Mouse (Mus musculus) thymus, postnatal 0 days (tissue): ENCODE data around the gene Lcn2. TPM values are rescaled to one million over a fixed set of nuclear protein-coding genes. Genes with fewer than 3 reads are reported as not detected.

ENCODE experiments used
- DNase-seq: peaks from one replicate; pipeline ENCODE4 v3.0.0-alpha.2; 2015; ENCODE audit warnings: low spot score
- polyA plus RNA-seq: library from polyadenylated mRNA; unstranded; fragments of >200 nt; fragmentation: Nextera tagmentation; extraction: Ambion mirVana; gene quantifications from 2 replicates; pipeline ENCODE4 v1.2.1, GENCODE M21; 2015

The Lcn2 gene
- polyA plus RNA-seq, 1 experiment from 2014 or later, result 6.3 TPM

DNA sequence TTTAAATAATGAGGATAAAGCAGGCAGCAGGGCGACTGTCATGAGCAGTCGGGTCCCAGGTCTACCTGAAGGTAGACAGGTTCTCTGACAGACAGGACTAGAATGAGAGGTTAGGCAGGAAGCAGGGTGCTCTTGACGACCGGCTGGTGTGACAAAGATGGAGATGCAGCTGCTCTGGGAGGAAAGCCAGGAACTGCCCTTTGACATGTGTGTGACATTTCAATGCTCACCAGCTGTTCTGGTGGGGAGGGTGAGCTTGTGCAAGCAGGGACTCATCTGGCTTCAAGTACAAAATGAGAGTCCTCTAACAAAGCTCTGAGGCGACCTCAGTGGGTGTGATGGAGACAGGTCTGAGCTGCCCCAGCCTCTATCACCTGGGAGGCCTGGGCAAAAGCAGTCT is 25.9 kb upstream of the Lcn2 start:
- DNase-seq, result no peak

DNA sequence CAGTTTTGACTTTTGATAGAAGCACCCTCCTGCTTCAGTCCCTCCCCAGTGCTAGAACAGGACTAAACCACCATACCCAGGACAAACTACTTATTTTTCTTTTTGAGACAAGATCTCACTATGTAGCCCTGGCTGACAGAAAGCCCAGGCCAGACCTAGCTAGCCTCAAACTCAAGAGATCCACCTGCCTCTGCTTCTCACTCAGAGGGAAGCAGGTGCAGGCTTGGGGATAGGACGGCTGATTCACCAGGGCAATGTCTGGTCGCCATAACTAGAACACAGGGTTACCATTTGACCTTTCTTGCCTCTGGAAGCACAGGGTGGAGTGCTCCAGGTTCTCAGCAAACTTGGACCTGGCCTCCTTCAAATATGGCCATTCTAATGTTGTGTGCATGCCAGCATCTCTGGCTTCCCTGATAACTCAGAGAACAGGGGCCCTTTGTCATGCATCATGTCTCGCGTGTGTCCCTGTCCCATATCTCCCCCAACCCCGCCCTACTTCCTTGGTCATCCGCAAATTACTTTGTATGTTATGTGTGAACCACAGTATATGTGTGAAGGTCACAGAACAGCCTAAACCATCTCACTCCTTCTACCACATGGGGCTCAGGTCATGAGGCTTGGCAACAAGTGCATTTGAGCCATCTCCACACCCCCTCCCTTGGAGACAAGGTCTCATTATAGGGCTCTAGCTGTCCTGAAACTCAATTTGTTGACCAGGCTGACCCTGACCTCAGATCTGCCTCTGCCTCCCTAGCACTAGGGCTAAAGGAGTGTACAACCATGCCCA is 24.9 kb upstream of the Lcn2 start:
- DNase-seq, result no peak

DNA sequence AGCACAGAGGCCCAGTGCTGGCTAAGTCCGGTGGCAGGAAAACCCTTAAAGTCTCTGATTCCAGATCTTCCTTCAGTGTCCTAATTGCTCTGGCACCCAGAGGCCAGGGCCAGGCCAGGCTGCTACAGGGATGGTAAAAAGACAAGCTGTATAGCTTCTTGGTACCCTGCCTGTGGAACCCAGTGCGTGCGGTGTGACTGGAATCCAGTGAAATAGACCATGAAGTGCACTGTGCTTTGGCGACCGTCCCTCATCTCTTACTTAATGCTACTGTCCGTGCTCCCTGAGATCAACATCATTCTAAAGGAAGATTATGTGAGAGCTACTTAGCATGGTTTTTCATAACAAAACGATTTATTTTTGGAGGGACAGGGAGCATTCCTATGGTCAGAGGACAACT is 23.4 kb upstream of the Lcn2 start:
- no peak for DNase-seq

DNA sequence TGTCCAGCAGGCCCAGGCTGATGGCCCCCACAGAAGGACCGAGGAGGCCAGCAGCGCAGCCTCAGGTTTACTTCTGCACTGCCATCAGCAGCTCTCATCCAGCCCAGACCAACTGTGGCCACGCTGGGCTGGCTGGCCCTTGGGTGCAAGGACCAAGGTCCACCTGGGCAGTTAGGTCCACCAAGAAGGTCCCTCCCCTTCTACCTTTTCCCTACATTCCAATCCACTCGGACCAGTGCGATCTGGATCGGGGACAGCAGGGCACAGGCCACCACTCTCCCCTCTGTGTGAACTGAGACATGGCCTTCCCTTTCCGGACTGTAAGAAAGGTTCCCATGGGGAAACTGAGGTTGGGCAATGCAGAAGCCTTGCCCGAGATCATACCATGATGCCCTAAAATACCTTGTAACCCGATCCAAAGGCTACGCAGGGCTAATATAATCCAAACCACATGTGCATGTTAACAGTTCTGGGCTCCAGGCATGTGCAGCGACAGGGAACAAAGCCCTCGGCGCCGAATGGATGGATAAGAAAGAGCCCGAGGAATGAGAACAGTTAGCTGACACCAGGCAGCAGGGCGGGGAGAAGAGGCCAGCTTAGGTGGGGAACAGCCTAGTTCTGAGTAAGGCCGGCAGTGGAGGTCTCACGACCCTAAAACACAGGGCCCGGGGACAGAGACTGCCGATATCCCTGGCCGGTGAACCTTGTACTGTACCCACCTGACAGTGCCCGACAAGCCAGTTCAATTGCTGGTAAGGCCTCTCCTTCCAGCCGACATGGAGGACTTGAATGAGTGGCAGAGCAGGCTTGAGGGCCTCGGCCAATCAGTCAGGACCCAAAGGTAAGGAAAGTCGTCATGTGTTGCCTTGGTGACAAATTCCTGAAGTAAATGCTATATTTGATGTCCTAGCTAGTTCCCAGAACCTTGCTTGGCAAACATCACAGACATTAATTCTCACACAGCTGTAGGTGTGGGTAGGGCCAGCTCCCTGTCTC is 20.7 kb upstream of the Lcn2 start:
- DNase-seq, result no peak

DNA sequence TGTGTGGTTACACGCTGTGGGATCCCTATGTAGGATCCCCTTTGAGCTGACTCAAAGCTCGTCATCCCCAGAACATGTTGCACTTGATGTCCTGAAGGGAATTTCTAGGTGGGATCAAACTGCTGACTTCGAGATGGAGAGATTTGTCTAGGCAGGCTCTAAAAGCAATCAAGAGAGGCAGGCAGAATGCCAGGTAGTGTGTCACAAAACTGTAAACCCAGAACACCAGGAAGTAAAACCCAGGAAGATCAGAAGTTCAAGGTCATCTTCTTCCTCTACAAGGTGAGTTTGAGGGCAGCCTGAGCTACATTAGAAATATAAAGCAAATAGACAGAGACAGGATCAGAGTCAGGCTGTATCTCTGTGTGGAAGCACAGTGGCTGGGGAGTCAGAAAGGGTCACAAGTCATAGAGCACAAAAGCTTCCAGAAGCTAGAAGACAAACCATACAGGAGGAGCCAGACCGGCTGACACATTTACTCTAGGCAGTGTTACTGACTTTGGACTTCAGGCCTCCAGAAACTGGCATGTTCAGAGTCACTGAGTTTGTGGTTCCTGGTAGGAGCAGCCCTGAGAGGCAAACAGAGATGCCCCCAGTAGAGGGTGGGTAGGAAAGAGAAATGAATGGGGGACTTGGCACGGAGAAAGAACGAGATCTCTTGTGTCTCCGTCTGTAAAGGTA is 19.2 kb upstream of the Lcn2 start:
- DNase-seq, result no peak

DNA sequence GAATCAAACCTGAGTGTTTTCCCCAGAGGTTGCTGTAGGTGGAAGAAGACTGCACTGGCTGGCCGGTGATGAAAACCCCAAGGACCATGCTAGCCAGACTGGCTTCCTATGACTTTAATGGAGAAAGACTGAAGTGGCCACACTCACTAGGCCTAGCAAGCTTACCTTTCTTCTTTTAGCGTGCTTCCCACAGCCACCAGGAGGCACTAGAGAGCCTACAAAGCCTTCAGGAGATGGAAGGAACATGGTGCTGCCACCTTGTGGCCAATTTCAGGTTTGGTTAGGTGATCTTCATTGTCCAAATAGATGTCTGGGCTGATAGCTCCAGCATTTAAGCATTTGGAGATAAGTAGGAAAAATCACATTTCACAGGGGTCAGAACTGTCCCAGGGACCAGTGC is 16.6 kb upstream of the Lcn2 start:
- DNase-seq, result peak; percentile 96

DNA sequence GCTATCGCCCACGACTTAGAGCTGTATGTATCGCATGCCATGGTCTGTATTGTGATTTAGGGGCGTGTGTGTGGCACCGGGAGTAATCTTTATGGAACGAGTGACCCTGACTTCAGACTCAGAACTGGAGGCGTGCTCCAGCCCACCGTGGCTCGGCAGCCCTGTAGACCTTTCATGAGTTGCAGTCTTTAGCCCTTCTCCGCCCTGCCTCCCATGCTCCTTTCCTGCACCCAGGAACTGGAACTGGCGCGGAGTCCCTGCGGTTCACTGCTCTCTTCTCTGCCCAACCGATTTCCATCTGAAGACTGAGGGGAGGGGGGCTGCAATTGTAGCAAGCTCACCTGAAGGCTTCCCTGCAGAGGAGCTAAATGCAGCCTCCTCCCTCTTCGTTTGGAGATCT is 8.6 kb upstream of the Lcn2 start:
- DNase-seq, result peak; percentile 17

DNA sequence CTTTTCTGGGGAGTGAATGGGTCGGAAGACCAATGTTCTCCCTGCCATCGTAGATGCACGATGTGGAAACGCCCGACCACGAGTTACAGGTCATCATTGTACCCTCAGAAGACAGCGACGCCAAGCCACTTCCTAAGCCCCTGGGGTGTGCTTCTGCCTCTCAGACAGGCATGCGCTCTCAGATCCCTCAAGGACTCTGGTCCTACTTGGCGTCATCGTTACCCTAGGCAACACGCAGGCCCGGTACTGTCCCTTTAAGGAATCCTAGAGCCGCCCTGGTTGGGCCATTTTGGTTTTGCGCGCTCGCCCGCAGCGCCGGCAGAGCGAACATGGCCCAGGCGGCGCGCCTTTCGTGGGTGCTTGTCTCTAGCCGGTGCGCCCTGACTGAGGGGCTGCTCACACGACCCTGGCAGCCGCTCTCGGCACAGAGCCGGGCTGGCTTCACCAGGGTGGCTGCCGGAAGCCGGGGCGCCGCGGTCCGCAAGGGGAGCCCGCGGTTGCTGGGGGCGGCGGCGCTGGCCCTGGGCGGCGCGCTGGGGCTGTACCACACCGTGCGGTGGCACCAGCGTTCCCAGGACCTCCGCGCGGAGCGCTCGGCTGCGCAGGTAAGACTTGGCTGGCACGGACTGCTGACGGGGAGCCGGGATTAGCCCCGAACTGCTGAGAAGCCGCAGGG is 8.0 kb upstream of the Lcn2 start:
- DNase-seq, result peak; percentile 81

DNA sequence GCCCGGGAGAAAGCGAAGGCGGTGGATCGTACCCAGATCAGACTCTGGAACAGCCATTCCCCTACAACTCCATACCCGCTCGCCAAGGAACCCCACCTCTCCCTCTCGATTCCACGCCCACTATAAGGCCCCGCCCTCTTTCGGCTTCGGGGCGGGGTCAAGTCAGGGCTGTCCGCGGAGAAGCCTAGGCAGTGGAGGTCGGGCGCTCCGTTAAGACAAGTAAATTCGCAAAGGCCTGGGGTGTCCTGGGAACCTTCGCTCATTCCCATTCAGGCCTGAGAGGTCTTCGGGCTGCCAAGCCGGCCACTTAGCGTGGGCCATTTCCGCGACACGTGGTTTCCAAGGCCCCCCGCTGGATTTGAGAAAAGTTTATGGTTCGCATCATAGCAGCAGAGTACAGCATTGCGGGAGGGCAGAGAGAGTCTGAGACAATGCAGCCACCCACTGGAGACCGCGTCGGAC is 7.5 kb upstream of the Lcn2 start, which contains the start of gene Ptges2:
TSS of gene Ptges2 (plus strand) at position 413 of the 462 bp plus-strand sequence.
- DNase-seq, result peak; percentile 89

DNA sequence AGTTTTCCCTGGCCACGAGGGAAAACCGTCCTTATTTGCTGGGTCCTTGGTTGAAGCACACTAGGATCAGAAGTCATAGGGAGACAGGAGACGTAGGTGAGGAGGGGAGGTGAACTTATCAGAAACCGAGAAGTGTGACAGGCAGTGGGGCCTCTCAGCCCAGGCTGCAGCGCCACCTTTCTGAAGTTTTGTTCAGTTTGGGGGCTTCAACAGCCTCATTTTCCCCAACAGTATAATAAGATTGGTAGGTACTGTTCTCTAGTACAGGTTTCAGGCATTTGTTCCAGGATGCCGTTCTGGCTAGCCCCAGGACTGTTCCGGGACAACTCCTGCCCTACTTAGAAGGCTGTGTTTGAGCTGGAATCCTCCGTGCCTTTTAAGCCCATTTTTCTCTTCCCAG is 6.9 kb upstream of the Lcn2 start:
- DNase-seq, result peak; percentile 72

DNA sequence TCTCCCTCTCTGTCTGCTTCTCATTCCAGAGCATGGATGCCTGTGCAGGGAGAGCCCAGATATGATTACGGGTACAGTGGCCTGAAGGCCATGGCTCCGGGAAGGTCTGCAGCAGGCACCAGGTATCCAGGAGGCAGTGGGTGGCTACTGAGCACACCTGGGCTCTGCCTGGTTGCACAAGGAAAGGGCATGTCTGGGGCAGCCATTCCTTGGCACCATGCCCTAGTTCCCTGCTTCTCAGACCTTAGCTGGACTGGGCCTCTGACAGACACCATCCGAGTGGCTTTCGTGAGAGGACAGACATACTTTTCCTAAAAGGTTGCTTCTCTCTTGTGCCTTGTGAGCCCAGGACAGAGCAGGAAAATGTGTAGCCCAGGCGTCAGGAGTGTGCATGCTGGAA is 4.0 kb upstream of the Lcn2 start:
- DNase-seq, result no peak

DNA sequence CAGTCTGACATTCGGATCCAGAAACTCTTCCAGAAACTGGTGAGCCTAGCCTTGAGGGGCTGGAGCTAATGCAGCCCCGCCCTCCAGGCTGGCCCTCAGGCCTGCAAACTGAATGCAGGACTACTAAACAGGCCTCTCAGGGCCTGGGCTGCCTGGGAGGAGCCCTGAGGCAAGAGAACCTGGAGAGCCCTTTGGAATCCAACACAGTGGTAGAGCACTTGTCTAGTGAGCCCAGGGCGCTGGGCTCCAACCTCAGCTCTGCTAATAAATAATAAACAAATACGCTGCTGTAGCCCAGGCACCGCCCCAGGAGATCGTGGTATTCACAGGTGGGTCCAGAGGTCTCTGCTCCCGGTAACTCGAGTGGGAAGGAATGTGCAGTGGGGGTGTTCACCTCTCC is 2.8 kb upstream of the Lcn2 start:
- DNase-seq, result no peak

DNA sequence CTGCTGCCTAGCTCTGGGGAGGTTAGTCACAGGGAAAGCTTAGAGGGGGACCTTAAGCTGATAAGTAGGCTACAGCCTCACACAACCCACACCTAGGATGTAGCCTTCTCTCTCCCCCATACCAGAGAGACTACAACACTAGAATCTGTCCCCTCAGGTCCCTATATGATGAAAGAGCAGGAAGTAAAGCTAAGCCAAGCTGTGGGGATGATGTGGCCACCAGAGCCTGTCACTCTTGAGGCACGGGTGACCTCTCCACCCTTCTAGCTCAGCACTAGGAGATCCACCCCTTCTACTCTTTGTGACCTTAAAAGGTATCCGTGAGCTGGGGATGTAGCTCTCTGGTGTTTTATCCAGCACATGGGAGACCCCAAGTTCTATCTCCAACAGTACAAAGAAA is 1.1 kb upstream of the Lcn2 start:
- no peak for DNase-seq

DNA sequence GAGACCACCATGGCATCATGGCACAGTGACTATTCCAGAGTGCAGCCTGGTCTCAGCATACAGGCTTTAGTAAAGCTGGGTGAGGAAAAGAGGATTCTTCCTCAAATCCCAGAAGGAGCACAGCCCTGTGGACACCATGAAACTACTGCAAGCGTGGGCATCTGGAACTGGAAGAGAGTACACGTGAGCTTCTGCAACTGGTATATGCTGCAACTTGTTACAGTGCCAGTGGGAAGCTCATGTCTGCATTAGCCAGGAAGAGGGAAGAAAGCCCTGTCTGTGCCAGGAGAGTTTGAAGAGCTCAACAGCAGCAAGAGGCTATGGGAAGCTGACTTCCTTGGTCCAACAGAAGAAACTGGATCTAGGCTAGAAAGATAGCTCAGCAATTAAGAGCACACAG is 5.4 kb downstream of the Lcn2 start:
- no peak for DNase-seq

DNA sequence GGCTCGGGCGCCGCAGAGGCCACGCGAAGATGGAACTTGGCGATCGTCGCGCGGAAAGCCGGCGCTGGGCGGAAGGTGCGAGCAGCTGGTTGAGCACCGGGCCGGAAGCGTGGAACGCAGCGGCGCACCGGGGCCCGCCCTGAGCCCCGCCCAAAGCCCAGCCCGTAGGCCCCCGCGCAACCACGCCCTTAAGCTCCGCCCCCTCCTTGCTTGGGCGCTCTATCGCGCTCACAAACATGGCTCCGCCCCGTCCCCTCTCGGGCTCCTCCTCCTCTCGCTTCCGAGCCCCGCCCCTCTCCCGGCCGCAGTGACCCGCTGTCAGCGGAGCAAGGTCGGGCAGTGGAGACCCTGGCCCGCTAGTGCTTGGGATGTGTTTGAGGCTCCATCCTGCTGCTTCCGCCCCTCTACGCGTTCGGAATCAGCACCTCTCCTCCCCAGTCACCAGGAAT is 6.3 kb downstream of the Lcn2 start, which contains the start of gene 1110008P14Rik:
TSS of gene 1110008P14Rik (minus strand) at position 164 of the 449 bp plus-strand sequence.
- peak; percentile 96 for DNase-seq

DNA sequence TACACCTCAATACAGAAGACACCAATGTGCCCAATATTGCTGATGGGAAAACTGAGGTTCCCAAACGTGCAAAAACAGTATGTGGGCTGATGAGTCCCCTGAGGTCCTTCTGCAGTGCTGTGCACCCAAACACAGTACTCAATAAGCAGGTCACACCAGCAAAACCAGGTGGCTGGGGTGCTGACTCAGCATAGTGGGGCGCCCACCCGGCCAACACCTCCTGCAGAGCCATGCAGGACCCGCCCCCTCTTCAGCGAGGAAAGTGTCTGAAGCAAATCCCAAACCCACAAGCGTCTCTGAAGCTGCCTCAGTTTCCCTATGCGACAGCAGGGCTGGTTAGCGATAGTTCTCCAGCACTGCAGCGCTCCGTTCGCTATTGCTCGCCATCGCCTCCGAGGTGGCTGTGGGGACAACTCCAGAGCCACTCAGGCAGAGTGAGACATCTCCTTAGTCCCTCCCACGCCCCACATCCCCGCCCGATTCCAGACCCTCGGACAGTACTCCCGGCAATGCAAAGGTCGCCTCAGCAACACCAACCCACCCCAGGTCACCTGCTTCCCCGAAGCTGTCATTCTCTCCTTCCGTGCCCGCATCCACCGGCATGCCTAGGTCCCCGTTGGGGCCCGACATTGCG is 6.8 kb downstream of the Lcn2 start:
- peak; percentile 66 for DNase-seq

DNA sequence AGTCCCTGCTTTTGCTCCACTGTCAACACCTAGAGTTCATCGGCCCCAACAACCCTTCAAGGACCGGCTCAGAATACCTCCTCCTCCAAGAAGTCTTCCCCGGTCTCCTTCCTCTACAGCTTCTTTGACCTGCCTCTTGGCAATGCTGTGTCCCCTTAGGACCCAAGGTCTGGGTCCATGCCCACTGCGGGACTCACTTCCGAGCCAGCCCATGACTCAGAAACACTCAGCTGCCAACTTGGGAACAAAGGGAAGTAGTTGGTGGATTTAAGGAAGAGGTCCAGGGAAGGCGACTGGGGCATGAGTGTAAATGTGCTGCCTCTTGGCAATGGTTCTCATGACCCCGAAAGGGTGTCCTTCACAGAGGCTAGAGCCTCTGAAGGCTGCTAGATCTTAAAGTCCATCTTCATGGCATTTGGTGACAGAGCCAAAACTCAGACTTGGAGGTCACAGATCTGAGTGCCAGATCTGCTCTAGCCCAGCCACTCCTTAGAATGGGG is 8.0 kb downstream of the Lcn2 start:
- no peak for DNase-seq

DNA sequence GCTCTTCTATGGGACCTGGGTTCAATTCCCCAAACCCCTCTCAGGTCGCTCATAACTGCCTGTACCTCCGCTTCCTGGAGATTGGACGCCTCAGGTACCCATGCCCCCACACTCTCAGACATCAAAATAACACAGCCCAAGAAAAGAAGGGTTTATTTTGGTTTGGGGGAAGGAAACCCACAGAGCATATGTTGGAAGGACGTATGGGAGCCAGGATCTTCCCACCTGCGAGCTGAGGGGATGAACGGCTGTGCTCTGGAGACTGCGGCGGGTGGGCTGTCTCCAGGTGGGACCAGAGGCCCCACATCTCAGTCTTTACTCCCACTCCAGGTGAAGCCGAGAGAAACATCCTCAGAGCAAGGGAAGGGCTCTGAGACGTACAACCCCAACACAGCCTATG is 11.1 kb downstream of the Lcn2 start:
- no peak for DNase-seq

DNA sequence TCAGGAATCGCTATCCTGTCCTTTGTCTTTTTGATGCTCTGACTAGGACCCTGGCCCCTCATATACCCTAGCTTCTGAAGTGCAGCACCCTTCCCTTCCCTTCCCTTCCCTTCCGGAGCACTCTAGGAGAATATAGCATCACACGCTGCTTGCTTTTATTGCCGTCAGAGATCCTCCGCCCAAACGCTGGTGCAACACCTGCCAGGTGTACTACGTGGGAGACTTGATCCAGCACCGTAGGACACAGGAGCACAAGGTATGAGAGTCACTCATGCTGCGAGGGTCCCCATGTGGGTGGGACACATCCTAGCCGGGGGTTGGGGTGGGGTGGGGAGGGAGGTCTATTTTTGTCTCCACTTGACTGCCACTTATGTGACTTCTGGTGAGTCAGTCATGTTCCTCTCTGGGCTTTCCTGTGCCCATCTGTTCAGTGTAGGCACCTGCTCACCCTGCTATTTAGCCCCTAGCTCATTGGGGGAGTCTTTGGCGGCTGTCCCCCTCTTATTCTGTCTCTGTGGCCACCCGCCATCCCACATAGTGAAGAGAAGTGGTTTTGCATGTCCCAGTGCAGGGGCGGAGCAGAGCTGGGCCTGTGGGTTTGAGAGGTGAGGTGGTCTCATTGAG is 12.6 kb downstream of the Lcn2 start:
- no peak for DNase-seq

DNA sequence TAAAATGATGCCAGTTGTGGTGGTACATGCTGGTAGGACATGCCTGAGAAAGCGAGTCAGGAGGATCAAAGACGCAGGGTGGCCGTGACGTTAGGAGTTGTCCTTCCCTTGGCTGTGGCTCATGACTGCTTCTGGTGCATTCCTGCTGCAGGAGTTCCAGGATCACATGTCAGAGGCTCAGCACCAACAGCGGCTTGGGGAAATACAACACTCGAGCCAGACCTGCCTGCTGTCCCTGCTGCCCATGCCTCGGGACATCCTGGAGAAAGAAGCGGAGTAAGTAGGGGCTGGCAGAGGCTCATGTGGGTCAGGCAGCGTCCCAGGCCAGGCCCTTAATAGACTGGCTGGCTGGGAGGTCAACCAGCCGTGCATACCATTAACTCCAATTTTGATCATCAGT is 13.9 kb downstream of the Lcn2 start:
- DNase-seq, result no peak
